Mouse (Mus musculus) limb, embryonic 10.5 days (tissue): ENCODE data around the gene Frmd5. TPM values are rescaled to one million over a fixed set of nuclear protein-coding genes. Genes with fewer than 3 reads are reported as not detected.
"Not testable (repeated sequence)": the region's sequence is repeated elsewhere in the genome, so short reads cannot be mapped to it uniquely, and the experiment has no call there.

Experiments
- DNase-seq: peaks from one replicate; pipeline ENCODE4 v3.0.0-alpha.2; 2017; ENCODE audit warnings: low spot score
- H3K27ac ChIP-seq: fragments of 300-500 bp; sonication (generic); 2 replicates; pipeline ENCODE4 v1.5.1; 2016; ENCODE audit warnings: mild to moderate bottlenecking
- H3K27me3 ChIP-seq: fragments of 300-500 bp; sonication (generic); 2 replicates; pipeline ENCODE4 v1.6.1; 2016; ENCODE audit warnings: low read depth, mild to moderate bottlenecking; ENCODE audit not compliant: poor library complexity, severe bottlenecking
- H3K36me3 ChIP-seq: fragments of 300-500 bp; sonication (generic); 2 replicates; pipeline ENCODE4 v1.6.1; 2016; ENCODE audit warnings: mild to moderate bottlenecking, moderate library complexity
- H3K4me1 ChIP-seq: fragments of 300-500 bp; sonication (generic); 2 replicates; pipeline ENCODE4 v1.6.1; 2016
- H3K4me3 ChIP-seq: fragments of 300-500 bp; sonication (generic); 2 replicates; pipeline ENCODE4 v1.5.1; 2016; ENCODE audit warnings: mild to moderate bottlenecking, moderate library complexity
- H3K9me3 ChIP-seq: fragments of 300-500 bp; sonication (generic); replicated peaks from 2 replicates; pipeline ENCODE4 v1.6.1; 2016; ENCODE audit warnings: mild to moderate bottlenecking
- WGBS: fragments of 180-500 bp; shearing (Covaris S2); methylation state at CpG from one replicate; pipeline ENCODE4 v1.1.7; 2016; 5-methylcytosine and 5-hydroxymethylcytosine counted together
- polyA plus RNA-seq: library from polyadenylated mRNA; unstranded; fragments of >200 nt; fragmentation: Nextera tagmentation; extraction: Ambion mirVana; gene quantifications from 2 replicates; pipeline ENCODE4 v1.2.1, GENCODE M21; 2016

The Frmd5 gene
- polyA plus RNA-seq, 1 experiment from 2014 or later = 2.4 TPM

- Histone ChIP-seq H3K27ac (no peak overlapping the region), H3K9me3 (no peaks in the 10 kb centered on the region), H3K36me3 (no peaks in the 10 kb centered on the region), H3K4me1 (peaks cover 25% of the 10 kb centered on the region), H3K4me3 (no peak overlapping the region), H3K27me3 (no peaks in the 10 kb centered on the region)
- no peak for DNase-seq
- WGBS = 89% methylated on average over 3 of the region's 3 CpGs
Measured at GRCm38 (mm10) chr2:121570049-121570448, 236.8 kb downstream of the Frmd5 start.

GRCm38 (mm10) chr2:121565911-121566310 is 241.0 kb downstream of the Frmd5 start:
- 46% methylated on average over 5 of the region's 5 CpGs for WGBS
- Histone ChIP-seq H3K9me3 (no peaks in the 10 kb centered on the region), H3K27me3 (no peaks in the 10 kb centered on the region), H3K4me3 (no peak overlapping the region), H3K36me3 (no peaks in the 10 kb centered on the region), H3K27ac (no peak overlapping the region), H3K4me1 (peaks cover 21% of the 10 kb centered on the region)
- DNase-seq = no peak

GRCm38 (mm10) chr2:121563117-121563516 is 243.8 kb downstream of the Frmd5 start:
- DNase-seq = no peak
- peaks cover 16% of the 10 kb centered on the region for H3K4me1 ChIP-seq
- H3K9me3 ChIP-seq = no peaks in the 10 kb centered on the region
- H3K36me3 ChIP-seq = no peaks in the 10 kb centered on the region
- no peak overlapping the region for H3K4me3 ChIP-seq
- WGBS = 94% methylated on average over 3 of the region's 3 CpGs
- H3K27ac ChIP-seq = no peak overlapping the region
- no peaks in the 10 kb centered on the region for H3K27me3 ChIP-seq

GRCm38 (mm10) chr2:121551271-121551670 is 255.6 kb downstream of the Frmd5 start:
- H3K27ac ChIP-seq = no peak overlapping the region
- peaks cover 18% of the 10 kb centered on the region for H3K4me1 ChIP-seq
- no peak overlapping the region for H3K4me3 ChIP-seq
- H3K36me3 ChIP-seq = peaks cover 20% of the 10 kb centered on the region
- 87% methylated on average over 8 of the region's 8 CpGs for WGBS
- no peak for DNase-seq
- H3K9me3 ChIP-seq = no peaks in the 10 kb centered on the region
- H3K27me3 ChIP-seq = no peaks in the 10 kb centered on the region

DNA sequence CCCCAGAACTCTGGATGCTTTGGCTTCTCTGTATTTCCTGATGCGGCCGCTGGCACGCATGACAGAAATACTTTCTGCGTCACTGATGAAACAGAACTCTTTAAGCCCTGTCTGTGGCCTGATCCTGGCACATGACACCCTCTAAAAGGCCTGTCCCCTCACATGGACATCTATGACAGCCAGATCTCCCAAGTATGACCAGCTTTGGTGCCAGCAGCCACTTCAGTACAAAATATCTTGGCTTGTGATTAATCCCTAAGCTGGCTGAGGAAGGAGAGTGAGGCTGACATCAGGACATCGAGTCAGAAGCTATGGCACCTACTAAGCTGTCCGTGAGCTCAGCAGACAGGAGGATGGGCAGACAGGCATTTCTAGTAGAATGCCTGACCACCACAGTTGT is 257.3 kb downstream of the Frmd5 start:
- no peaks in the 10 kb centered on the region for H3K27me3 ChIP-seq
- WGBS = 96% methylated on average over 6 of the region's 6 CpGs
- no peak overlapping the region for H3K4me3 ChIP-seq
- no peaks in the 10 kb centered on the region for H3K9me3 ChIP-seq
- no peak overlapping the region for H3K27ac ChIP-seq
- peaks cover 13% of the 10 kb centered on the region for H3K4me1 ChIP-seq
- peaks cover 36% of the 10 kb centered on the region for H3K36me3 ChIP-seq
- DNase-seq = no peak

DNA sequence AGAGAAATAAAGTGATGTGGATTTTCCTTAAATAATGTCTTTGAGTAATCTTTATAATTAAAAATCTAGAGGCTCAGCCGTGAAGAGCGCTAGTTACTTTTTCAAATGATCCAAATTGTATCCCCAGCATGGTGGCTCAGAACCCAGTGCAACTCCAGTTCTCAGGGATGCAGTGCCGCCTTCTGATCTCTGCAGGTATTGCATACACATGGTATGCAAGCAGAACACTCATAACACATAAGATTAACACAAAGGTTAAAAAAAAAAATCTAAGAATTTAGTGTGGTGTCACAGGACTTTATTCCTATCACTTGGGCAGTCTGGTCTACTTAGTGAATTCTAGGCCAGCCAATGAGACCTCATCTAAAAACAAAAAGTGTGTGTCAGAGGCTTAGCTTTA is 262.1 kb downstream of the Frmd5 start:
- Histone ChIP-seq H3K9me3 (no peaks in the 10 kb centered on the region), H3K27me3 (no peaks in the 10 kb centered on the region), H3K27ac (no peak overlapping the region), H3K4me3 (no peak overlapping the region), H3K36me3 (peaks cover 81% of the 10 kb centered on the region), H3K4me1 (no peaks in the 10 kb centered on the region)
- no peak for DNase-seq
- 88% methylated on average over 3 of the region's 3 CpGs for WGBS

DNA sequence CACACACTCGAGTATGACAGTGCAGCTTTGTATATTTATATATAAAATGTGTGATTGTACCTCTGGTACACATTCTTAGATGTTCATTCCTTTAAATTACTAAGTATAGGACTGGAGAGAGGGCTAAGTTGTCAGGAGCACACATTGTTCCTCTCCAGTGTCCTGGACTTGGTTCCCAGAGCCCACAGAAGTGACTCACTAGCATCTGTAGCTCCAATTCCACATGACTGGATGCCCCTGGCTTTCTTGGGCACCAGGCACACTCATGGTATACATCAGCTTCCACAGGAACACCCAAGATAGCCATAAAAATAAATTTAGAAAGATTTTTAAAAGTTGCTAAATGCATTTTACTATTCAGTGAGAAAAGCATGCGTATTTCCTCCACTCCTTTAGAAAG is 281.8 kb downstream of the Frmd5 start:
- no peaks in the 10 kb centered on the region for H3K4me1 ChIP-seq
- no peak overlapping the region for H3K4me3 ChIP-seq
- no peak overlapping the region for H3K27ac ChIP-seq
- WGBS = 91% methylated on average over 2 of the region's 2 CpGs
- peaks cover 85% of the 10 kb centered on the region for H3K36me3 ChIP-seq
- H3K27me3 ChIP-seq = no peaks in the 10 kb centered on the region
- DNase-seq = no peak
- H3K9me3 ChIP-seq = no peaks in the 10 kb centered on the region

DNA sequence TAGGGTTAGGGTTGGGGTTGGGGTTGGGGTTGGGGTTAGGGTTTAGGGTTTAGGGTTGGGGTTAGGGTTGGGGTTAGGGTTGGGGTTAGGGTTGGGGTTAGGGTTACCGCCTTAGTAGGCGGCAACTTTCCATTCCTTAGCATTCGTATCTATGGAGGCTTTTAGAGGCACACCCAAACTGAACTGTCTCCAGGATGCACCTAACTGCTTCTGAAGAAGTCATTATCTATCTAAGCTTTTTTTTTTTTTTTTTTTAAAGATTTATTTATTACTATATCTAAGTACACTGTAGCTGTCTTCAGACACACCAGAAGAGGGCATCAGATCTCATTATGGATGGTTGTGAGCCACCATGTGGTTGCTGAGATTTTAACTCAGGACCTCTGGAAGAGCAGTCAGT is 284.1 kb downstream of the Frmd5 start:
- H3K36me3 ChIP-seq = peaks cover 85% of the 10 kb centered on the region
- not testable (repeated sequence) for H3K27me3 ChIP-seq, H3K27ac ChIP-seq, H3K4me3 ChIP-seq, DNase-seq, H3K9me3 ChIP-seq, H3K4me1 ChIP-seq
- WGBS = 99% methylated on average over 3 of the region's 3 CpGs

GRCm38 (mm10) chr2:121522006-121522405 is 284.9 kb downstream of the Frmd5 start:
- WGBS = 95% methylated on average over 2 of the region's 2 CpGs
- Histone ChIP-seq H3K9me3 (no peaks in the 10 kb centered on the region), H3K27ac (no peak overlapping the region), H3K4me1 (no peaks in the 10 kb centered on the region), H3K36me3 (peaks cover 90% of the 10 kb centered on the region), H3K4me3 (no peak overlapping the region), H3K27me3 (no peaks in the 10 kb centered on the region)
- no peak for DNase-seq

- 91% methylated on average over 4 of the region's 4 CpGs for WGBS
- H3K27me3 ChIP-seq, H3K4me1 ChIP-seq, H3K4me3 ChIP-seq, DNase-seq, H3K27ac ChIP-seq, H3K9me3 ChIP-seq: not testable (repeated sequence)
- H3K36me3 ChIP-seq = peaks cover 87% of the 10 kb centered on the region
Measured at GRCm38 (mm10) chr2:121518711-121519110, 288.2 kb downstream of the Frmd5 start.

- Histone ChIP-seq H3K27me3 (no peaks in the 10 kb centered on the region), H3K4me3 (no peak overlapping the region), H3K36me3 (peaks cover 87% of the 10 kb centered on the region), H3K9me3 (no peaks in the 10 kb centered on the region), H3K27ac (no peak overlapping the region), H3K4me1 (no peaks in the 10 kb centered on the region)
- no peak for DNase-seq
- 95% methylated on average over 5 of the region's 5 CpGs for WGBS
Measured at GRCm38 (mm10) chr2:121518106-121518505, 288.8 kb downstream of the Frmd5 start.

GRCm38 (mm10) chr2:121514211-121514610 is 292.7 kb downstream of the Frmd5 start:
- no peak for DNase-seq
- Histone ChIP-seq H3K36me3 (peaks cover 88% of the 10 kb centered on the region), H3K4me3 (no peak overlapping the region), H3K27me3 (no peaks in the 10 kb centered on the region), H3K27ac (no peak overlapping the region), H3K9me3 (no peaks in the 10 kb centered on the region), H3K4me1 (peaks cover 6% of the 10 kb centered on the region; the same call in 1 of the 2 replicates)
- 91% methylated on average over 4 of the region's 4 CpGs for WGBS

DNA sequence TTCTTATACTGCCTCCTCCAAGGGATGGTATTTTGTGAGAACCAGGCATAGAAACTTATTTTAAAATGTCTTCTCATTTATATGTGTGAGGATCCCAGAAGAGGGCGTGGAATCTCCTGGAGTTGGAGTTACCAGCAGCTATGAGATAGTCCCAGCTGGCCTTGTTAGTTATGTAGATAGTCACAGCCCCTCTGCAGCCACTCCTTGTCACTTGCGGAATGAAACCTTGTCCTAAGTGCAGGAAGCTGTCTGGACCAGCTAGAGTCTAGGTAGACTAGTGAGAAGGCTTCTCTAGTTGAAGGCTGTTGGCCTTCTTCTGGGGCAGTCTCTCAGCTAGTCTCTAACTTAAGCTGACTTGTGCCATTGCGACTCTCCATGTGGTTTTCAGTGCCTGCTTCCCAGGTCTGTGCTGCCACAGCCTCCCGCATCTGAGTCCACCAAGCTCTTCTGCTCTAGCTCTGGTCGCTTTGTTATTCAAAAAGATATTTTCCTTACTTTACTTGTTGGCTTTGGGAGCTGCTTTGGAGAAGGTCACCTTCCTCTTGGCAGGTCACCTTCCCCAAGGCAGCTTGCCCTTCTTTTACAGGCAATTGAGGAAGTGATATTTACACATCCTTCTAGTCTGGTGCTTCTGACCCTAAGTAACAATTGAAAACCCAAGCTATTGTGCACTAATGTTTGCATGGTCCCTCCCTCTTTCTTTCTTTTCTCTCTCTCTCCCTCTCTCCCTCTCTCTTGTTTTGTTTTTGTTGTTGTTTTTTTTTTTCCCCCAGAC is 293.7 kb downstream of the Frmd5 start:
- H3K9me3 ChIP-seq, H3K27me3 ChIP-seq, H3K4me3 ChIP-seq, H3K27ac ChIP-seq, DNase-seq, H3K4me1 ChIP-seq: not testable (repeated sequence)
- H3K36me3 ChIP-seq = peaks cover 87% of the 10 kb centered on the region
- 97% methylated on average over 5 of the region's 5 CpGs for WGBS

- 95% methylated on average over 8 of the region's 8 CpGs for WGBS
- Histone ChIP-seq H3K27me3 (no peaks in the 10 kb centered on the region), H3K4me3 (no peak overlapping the region), H3K36me3 (peaks cover 71% of the 10 kb centered on the region), H3K4me1 (peaks cover 18% of the 10 kb centered on the region), H3K9me3 (no peaks in the 10 kb centered on the region), H3K27ac (no peak overlapping the region)
- no peak for DNase-seq
Measured at GRCm38 (mm10) chr2:121511401-121511800, 295.5 kb downstream of the Frmd5 start.
